Mouse (Mus musculus) small intestine, adult 2 months (tissue): Measurements from ENCODE around the gene Il1f9. TPM values are rescaled to one million over a fixed set of nuclear protein-coding genes. Genes with fewer than 3 reads are reported as not detected.
"Not testable (repeated sequence)": the region's sequence is repeated elsewhere in the genome, so short reads cannot be mapped to it uniquely, and the experiment has no call there.

Experiments used
- H3K27ac ChIP-seq: fragments of 200-500 bp; 2 replicates; pipeline ENCODE4 v1.5.1; 2012; ENCODE audit warnings: low read depth, low read length, control low read depth, inconsistent platforms; ENCODE audit not compliant: insufficient read depth
- H3K27me3 ChIP-seq: fragments of 200-500 bp; 2 replicates; pipeline ENCODE4 v1.6.1; 2012; ENCODE audit warnings: mild to moderate bottlenecking, moderate library complexity, low read length, inconsistent platforms; ENCODE audit not compliant: control insufficient read depth, insufficient read depth
- H3K36me3 ChIP-seq: fragments of 200-500 bp; 2 replicates; pipeline ENCODE4 v1.6.1; 2012; ENCODE audit warnings: mild to moderate bottlenecking, low read length, control low read depth, inconsistent platforms; ENCODE audit not compliant: control insufficient read depth, insufficient read depth
- H3K4me1 ChIP-seq: fragments of 200-500 bp; 2 replicates; pipeline ENCODE4 v1.6.1; 2012; ENCODE audit warnings: low read length, inconsistent platforms, mixed read lengths; ENCODE audit not compliant: control insufficient read depth, insufficient read depth, insufficient read length
- H3K4me3 ChIP-seq: fragments of 200-500 bp; 2 replicates; pipeline ENCODE4 v1.5.1; 2012; ENCODE audit warnings: low read depth, mild to moderate bottlenecking, control low read depth, inconsistent platforms, low read length, moderate library complexity
- CTCF ChIP-seq: fragments of 200-500 bp; IDR thresholded peaks from 2 replicates; pipeline ENCODE4 v1.5.1; 2012; ENCODE audit warnings: low read depth, mild to moderate bottlenecking, control low read depth, inconsistent platforms, low read length, moderate library complexity, mixed read lengths; ENCODE audit not compliant: insufficient replicate concordance, insufficient read length; ENCODE audit errors: extremely low read depth
- POLR2A ChIP-seq: fragments of 200-500 bp; IDR thresholded peaks from 2 replicates; pipeline ENCODE4 v1.6.1; 2012; ENCODE audit warnings: low read depth, mild to moderate bottlenecking, control low read depth, inconsistent platforms, low read length, moderate library complexity
- WGBS: fragments of 180-500 bp; shearing (Covaris S2); methylation state at CpG from one replicate; pipeline ENCODE4 v1.1.7; 2018; 5-methylcytosine and 5-hydroxymethylcytosine counted together
- polyA plus RNA-seq: library from polyadenylated mRNA; depleted of rRNA; stranded (reverse); fragments of >200 nt; gene quantifications from 2 replicates; pipeline ENCODE4 v1.2.3, GENCODE M21; 2012; rRNA removed

Gene Il1f9
- polyA plus RNA-seq = not detected in 2 replicates

- 86% methylated on average over 1 of the region's 1 CpGs for WGBS
- H3K4me3 ChIP-seq = no peak within 1 kb of the TSS
- no peaks in the 10 kb centered on the region for H3K36me3 ChIP-seq
- H3K27ac ChIP-seq = no peak within 1 kb of the TSS
- H3K27me3 ChIP-seq = no peaks in the 10 kb centered on the region
- no peak for TF ChIP-seq POLR2A
- TF ChIP-seq CTCF = no peak
- H3K4me1 ChIP-seq = no peaks in the 10 kb centered on the region
Measured at GRCm38 (mm10) chr2:24186176-24186575, at the start of gene Il1f9. Gene Il1f9, plus strand, starts transcription at chr2:24186476.

GRCm38 (mm10) chr2:24152861-24153260 is 33.4 kb upstream of the Il1f9 start, which contains the start of gene Il1f8:
Gene Il1f8, plus strand, starts transcription at chr2:24153161.
- TF ChIP-seq CTCF (no peak), POLR2A (no peak)
- Histone ChIP-seq H3K27me3 (no peaks in the 10 kb centered on the region), H3K4me1 (no peaks in the 10 kb centered on the region), H3K36me3 (no peaks in the 10 kb centered on the region), H3K27ac (no peak within 1 kb of the TSS), H3K4me3 (no peak within 1 kb of the TSS)
- WGBS = 54% methylated on average over 2 of the region's 2 CpGs

GRCm38 (mm10) chr2:24181683-24182331 is 4.5 kb upstream of the Il1f9 start:
- not testable (repeated sequence) for H3K27me3 ChIP-seq, H3K27ac ChIP-seq, H3K4me1 ChIP-seq, H3K36me3 ChIP-seq, H3K4me3 ChIP-seq
- WGBS = 19% methylated on average over 14 of the region's 14 CpGs

- not testable (repeated sequence) for H3K27ac ChIP-seq, H3K36me3 ChIP-seq, H3K4me1 ChIP-seq, H3K4me3 ChIP-seq, H3K27me3 ChIP-seq
- WGBS = 51% methylated on average over 13 of the region's 13 CpGs
Measured at GRCm38 (mm10) chr2:24182423-24183147, 3.7 kb upstream of the Il1f9 start.

GRCm38 (mm10) chr2:24184092-24184491 is 2.2 kb upstream of the Il1f9 start:
- H3K27ac ChIP-seq, H3K4me3 ChIP-seq, H3K4me1 ChIP-seq, H3K36me3 ChIP-seq, H3K27me3 ChIP-seq: not testable (repeated sequence)

GRCm38 (mm10) chr2:24187585-24187984 is 1.3 kb downstream of the Il1f9 start:
- H3K4me1 ChIP-seq = no peaks in the 10 kb centered on the region
- no peaks in the 10 kb centered on the region for H3K27me3 ChIP-seq
- TF ChIP-seq POLR2A = no peak
- H3K36me3 ChIP-seq = no peaks in the 10 kb centered on the region
- H3K4me3 ChIP-seq = no peak overlapping the region
- H3K27ac ChIP-seq = no peak overlapping the region
- 38% methylated on average over 6 of the region's 6 CpGs for WGBS

- Histone ChIP-seq H3K27ac (no peak overlapping the region), H3K4me1 (no peaks in the 10 kb centered on the region), H3K27me3 (no peaks in the 10 kb centered on the region), H3K4me3 (no peak overlapping the region), H3K36me3 (no peaks in the 10 kb centered on the region)
- 60% methylated on average over 1 of the region's 1 CpGs for WGBS
- TF ChIP-seq POLR2A = no peak
- no peak for TF ChIP-seq CTCF
Measured at GRCm38 (mm10) chr2:24188189-24188588, 1.9 kb downstream of the Il1f9 start.

- Histone ChIP-seq H3K27ac (no peak within 1 kb of the TSS), H3K27me3 (no peaks in the 10 kb centered on the region), H3K4me1 (no peaks in the 10 kb centered on the region), H3K36me3 (no peaks in the 10 kb centered on the region), H3K4me3 (no peak within 1 kb of the TSS)
- TF ChIP-seq CTCF (no peak), POLR2A (no peak)
- WGBS = 70% methylated on average over 2 of the region's 2 CpGs
Measured at GRCm38 (mm10) chr2:24215118-24215517, 28.8 kb downstream of the Il1f9 start, which contains the start of gene Il1f6. Gene Il1f6, plus strand, starts transcription at chr2:24215418.
